Mouse (Mus musculus) gastrocnemius, postnatal 10 days (tissue): ENCODE results near the gene Fam160b1. TPM values are rescaled to one million over a fixed set of nuclear protein-coding genes. Genes with fewer than 3 reads are reported as not detected.

Experiments used
- DNase-seq: peaks from one replicate; pipeline ENCODE4 v3.0.0; 2021; ENCODE audit warnings: mixed read lengths
- total RNA-seq, 2 experiments: library from RNA; stranded (reverse); gene quantifications; 2 replicates each; pipeline ENCODE4 v1.2.3; 2021

Fam160b1 gene
- total RNA-seq, 2 experiments from 2014 or later = 9.6 to 12.8 TPM

DNA sequence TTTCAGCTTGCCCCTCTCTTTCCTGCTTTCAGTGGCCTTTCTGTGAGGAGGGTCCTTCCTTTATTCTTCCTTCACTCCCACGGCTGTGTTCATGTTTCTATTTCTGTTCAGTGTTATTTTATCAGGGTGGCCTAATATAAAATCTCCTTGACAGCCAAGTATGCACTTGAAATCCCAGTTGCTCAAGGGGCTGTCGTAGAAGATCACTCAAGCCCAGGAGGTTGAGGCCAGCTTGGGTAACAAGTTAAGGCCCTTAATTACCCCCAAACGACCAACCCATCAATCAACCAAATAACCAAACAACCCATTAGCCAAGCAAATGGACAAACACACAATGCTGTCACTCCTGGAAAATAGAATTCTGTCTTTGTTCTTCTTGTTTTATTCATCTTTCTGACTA lies 62.9 kb downstream of the Fam160b1 start:
- DNase-seq = no peak

- DNase-seq = no peak
Observed at GRCm38 (mm10) chr19:57425296-57425695, 64.8 kb downstream of the Fam160b1 start.

- no peak for DNase-seq
Observed at GRCm38 (mm10) chr19:57426841-57427240, 66.4 kb downstream of the Fam160b1 start.

DNA sequence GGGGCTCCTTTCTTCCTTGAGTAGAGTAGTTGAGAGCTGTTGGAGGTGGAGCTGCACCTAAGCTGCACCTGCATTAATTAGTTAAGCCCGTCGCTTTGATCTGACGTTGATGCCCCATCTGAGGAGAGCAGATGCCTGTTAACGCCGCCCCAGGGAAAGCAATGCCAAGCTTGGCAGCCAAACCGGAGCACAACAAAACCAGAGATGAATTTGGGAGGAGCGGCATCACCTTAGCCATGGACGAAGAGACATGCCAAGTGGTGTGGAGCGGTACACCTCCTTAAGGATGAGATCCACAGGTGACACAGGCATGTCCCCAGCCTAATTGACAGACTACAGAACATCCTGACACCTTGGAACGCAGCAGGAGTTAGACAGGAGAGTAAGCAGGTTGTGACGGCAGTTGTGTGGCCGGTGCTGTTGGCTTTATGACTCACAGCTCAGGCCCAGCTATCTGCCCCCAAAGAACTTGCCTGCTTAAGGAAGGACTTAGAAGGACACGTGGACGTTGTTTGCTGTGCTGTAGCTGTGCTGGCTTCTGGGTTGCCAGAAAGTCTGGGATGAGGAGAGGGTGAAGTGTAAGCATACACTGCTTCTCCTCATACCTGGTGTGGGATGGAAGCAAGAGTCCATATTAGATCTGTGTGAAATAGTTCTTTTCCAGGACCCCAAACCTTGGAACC lies 67.4 kb downstream of the Fam160b1 start:
- DNase-seq = no peak

GRCm38 (mm10) chr19:57428641-57429040 lies 68.2 kb downstream of the Fam160b1 start:
- no peak for DNase-seq

DNA sequence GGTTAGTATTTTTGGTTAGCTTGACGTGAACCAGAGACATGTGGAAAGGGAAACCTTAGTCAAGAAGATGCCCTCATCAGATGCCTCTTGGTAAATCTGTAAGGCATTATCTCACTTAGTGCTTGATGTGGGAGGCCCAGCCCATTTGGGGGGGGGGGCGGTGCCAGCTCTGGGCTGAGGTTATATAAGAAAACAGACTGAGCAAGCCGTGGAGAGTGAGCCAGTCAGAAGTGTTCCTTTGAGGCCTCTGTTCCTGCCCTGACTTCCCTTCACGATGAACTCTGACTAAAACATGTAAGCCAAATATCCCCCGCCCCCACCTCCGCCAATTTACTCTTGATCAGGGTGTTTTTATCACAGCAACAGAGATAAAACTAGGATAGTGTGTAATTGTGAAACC lies 69.4 kb downstream of the Fam160b1 start:
- DNase-seq = no peak

DNA sequence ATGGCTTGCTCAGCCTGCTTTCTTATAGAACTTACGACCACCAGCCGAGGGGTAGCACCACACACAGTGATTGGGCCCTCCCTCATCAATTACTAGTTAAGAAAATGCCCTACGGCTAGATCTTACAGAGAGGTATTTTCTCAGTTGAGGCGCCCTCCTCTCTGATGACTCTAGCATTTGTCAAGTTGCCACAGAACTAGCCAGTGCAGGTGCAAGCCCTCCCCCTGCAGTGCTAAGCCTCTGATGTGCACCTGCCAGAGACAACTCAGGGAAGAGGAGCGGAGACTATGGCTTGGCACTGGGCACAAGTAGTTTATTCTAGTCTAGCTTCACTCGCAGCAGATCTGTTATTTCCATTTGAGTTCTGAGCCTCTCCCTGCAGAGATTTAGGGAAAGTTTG lies 71.0 kb downstream of the Fam160b1 start:
- DNase-seq = no peak

GRCm38 (mm10) chr19:57434024-57434423 lies 73.5 kb downstream of the Fam160b1 start:
- DNase-seq = no peak

DNA sequence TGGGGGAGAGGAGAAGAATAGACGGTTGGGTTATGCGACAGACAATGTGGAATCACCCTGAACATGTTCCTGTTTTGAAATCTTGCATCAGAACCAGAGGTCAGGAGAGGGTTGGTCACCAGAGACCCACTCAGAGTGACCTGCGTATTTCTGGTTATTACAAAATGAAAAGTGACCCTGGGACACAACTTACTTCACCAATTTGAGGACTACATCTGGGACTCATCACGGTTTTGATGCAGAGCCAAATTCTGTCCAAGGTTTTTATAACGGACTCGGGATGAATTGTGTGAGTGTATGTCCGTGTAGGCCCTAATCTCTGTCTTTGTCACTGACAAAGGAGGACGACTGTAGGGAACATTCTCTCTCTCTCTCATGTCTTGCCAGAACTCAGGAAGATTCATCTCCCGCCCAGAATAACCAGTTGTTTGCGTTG lies 76.1 kb downstream of the Fam160b1 start:
- no peak for DNase-seq

GRCm38 (mm10) chr19:57437042-57437441 lies 76.6 kb downstream of the Fam160b1 start:
- DNase-seq = no peak

Other genes with a start within 250 kb of the Fam160b1 start
- 10 to 100 TPM; 42.8 to 52.0 TPM for gene Ablim1, start 45.8 kb upstream of the Fam160b1 start, total RNA-seq
- gene Trub1, start 92.2 kb downstream of the Fam160b1 start, total RNA-seq = 10 to 100 TPM in 1 of 2 experiments, 1 to 10 TPM in 1; 8.0 to 10.8 TPM